Mouse (Mus musculus) forebrain, embryonic 16.5 days (tissue): ENCODE data around the gene Tctex1d1. TPM values are rescaled to one million over a fixed set of nuclear protein-coding genes. Genes with fewer than 3 reads are reported as not detected.
A peak's percentile ranks its signal among the peaks of the same experiment; 100 is the strongest.

ENCODE experiments used
- ATAC-seq: fragments of 200-750 bp; cut with Nextera tagmentation; 2 replicates; pipeline ENCODE4 v1.8.0; 2017; ENCODE audit warnings: mild to moderate bottlenecking, moderate library complexity
- H3K27ac ChIP-seq: fragments of 300-500 bp; sonication (generic); 2 replicates; pipeline ENCODE4 v1.5.1; 2014; ENCODE audit warnings: low read length, control low read depth
- H3K27me3 ChIP-seq: fragments of 300-500 bp; sonication (generic); replicated peaks from 2 replicates; pipeline ENCODE4 v1.6.1; 2014; ENCODE audit warnings: low read length; ENCODE audit not compliant: control insufficient read depth, insufficient read depth
- H3K36me3 ChIP-seq: fragments of 300-500 bp; sonication (generic); 2 replicates; pipeline ENCODE4 v1.6.1; 2014; ENCODE audit not compliant: control insufficient read depth, insufficient read depth
- H3K4me1 ChIP-seq: fragments of 300-500 bp; sonication (generic); replicated peaks from 2 replicates; pipeline ENCODE4 v1.6.1; 2014; ENCODE audit warnings: low read length; ENCODE audit not compliant: control insufficient read depth, insufficient read depth
- H3K4me2 ChIP-seq: fragments of 300-500 bp; sonication (generic); 2 replicates; pipeline ENCODE4 v1.6.1; 2014; ENCODE audit warnings: mild to moderate bottlenecking, low read length, control low read depth
- H3K4me3 ChIP-seq: fragments of 300-500 bp; sonication (generic); replicated peaks from 2 replicates; pipeline ENCODE4 v1.5.1; 2014; ENCODE audit warnings: mild to moderate bottlenecking, low read length, control low read depth
- H3K9ac ChIP-seq: fragments of 300-500 bp; sonication (generic); replicated peaks from 2 replicates; pipeline ENCODE4 v1.6.1; 2014; ENCODE audit warnings: low read depth, low read length, control low read depth
- H3K9me3 ChIP-seq: fragments of 300-500 bp; sonication (generic); 2 replicates; pipeline ENCODE4 v1.6.1; 2016; ENCODE audit warnings: low read length; ENCODE audit not compliant: control insufficient read depth
- WGBS: fragments of 180-500 bp; shearing (Covaris S2); extraction: QIAGEN DNeasy Blood & Tissue Kit; methylation state at CpG from one replicate; pipeline ENCODE4 v1.1.7; 2014; 5-methylcytosine and 5-hydroxymethylcytosine counted together
- polyA plus RNA-seq: library from polyadenylated mRNA; unstranded; fragments of >200 nt; fragmentation: Nextera tagmentation; extraction: Ambion mirVana; gene quantifications from 2 replicates; pipeline ENCODE4 v1.2.1, GENCODE M21; 2015

Gene Tctex1d1
- polyA plus RNA-seq, 1 experiment from 2014 or later = 0.53 TPM

- H3K4me1 ChIP-seq = no peaks in the 10 kb centered on the region
- H3K9ac ChIP-seq = no peak overlapping the region
- ATAC-seq = no peak
- no peaks in the 10 kb centered on the region for H3K9me3 ChIP-seq
- no peaks in the 10 kb centered on the region for H3K27me3 ChIP-seq
- H3K27ac ChIP-seq = no peak overlapping the region
- WGBS = 62% methylated on average over 3 of the region's 3 CpGs
- H3K36me3 ChIP-seq = no peaks in the 10 kb centered on the region
- no peak overlapping the region for H3K4me3 ChIP-seq
- no peak overlapping the region for H3K4me2 ChIP-seq
Measured at GRCm38 (mm10) chr4:102991685-102992084, 13.3 kb downstream of the Tctex1d1 start.

- 79% methylated on average over 4 of the region's 4 CpGs for WGBS
- peaks cover 3% of the 10 kb centered on the region for H3K4me1 ChIP-seq
- H3K4me3 ChIP-seq = no peak overlapping the region
- ATAC-seq = no peak
- no peaks in the 10 kb centered on the region for H3K9me3 ChIP-seq
- H3K27ac ChIP-seq = no peak overlapping the region
- H3K4me2 ChIP-seq = no peak overlapping the region
- H3K36me3 ChIP-seq = no peaks in the 10 kb centered on the region
- H3K9ac ChIP-seq = no peak overlapping the region
- no peaks in the 10 kb centered on the region for H3K27me3 ChIP-seq
Measured at GRCm38 (mm10) chr4:103004681-103005080, 26.3 kb downstream of the Tctex1d1 start.

- Histone ChIP-seq H3K4me2 (no peak overlapping the region), H3K9ac (no peak overlapping the region), H3K27me3 (no peaks in the 10 kb centered on the region), H3K9me3 (no peaks in the 10 kb centered on the region), H3K4me3 (no peak overlapping the region), H3K4me1 (peaks cover 3% of the 10 kb centered on the region), H3K36me3 (no peaks in the 10 kb centered on the region), H3K27ac (no peak overlapping the region)
- 74% methylated on average over 15 of the region's 15 CpGs for WGBS
- ATAC-seq = no peak
Measured at GRCm38 (mm10) chr4:103005190-103005945, 27.0 kb downstream of the Tctex1d1 start.

GRCm38 (mm10) chr4:103006266-103006665 is 27.9 kb downstream of the Tctex1d1 start:
- ATAC-seq = no peak
- Histone ChIP-seq H3K36me3 (no peaks in the 10 kb centered on the region), H3K4me1 (peaks cover 3% of the 10 kb centered on the region), H3K9me3 (no peaks in the 10 kb centered on the region), H3K27ac (no peak overlapping the region), H3K27me3 (no peaks in the 10 kb centered on the region), H3K4me2 (no peak overlapping the region), H3K4me3 (no peak overlapping the region), H3K9ac (no peak overlapping the region)
- WGBS = 73% methylated on average over 5 of the region's 5 CpGs

- peak; percentile 61 for ATAC-seq
- Histone ChIP-seq H3K4me2 (no peak overlapping the region), H3K36me3 (no peaks in the 10 kb centered on the region), H3K4me1 (peaks cover 8% of the 10 kb centered on the region), H3K27me3 (no peaks in the 10 kb centered on the region), H3K9ac (no peak overlapping the region), H3K27ac (no peak overlapping the region), H3K9me3 (no peaks in the 10 kb centered on the region), H3K4me3 (no peak overlapping the region)
- 5% methylated on average over 4 of the region's 4 CpGs for WGBS
Measured at GRCm38 (mm10) chr4:103006943-103007418, 28.6 kb downstream of the Tctex1d1 start.

GRCm38 (mm10) chr4:103010734-103011133 is 32.3 kb downstream of the Tctex1d1 start:
- Histone ChIP-seq H3K36me3 (no peaks in the 10 kb centered on the region), H3K4me2 (no peak overlapping the region), H3K4me3 (no peak overlapping the region), H3K9me3 (no peaks in the 10 kb centered on the region), H3K4me1 (peaks cover 10% of the 10 kb centered on the region), H3K27me3 (no peaks in the 10 kb centered on the region), H3K27ac (no peak overlapping the region), H3K9ac (no peak overlapping the region)
- ATAC-seq = no peak
- WGBS = 95% methylated on average over 4 of the region's 4 CpGs

GRCm38 (mm10) chr4:103011823-103012222 is 33.4 kb downstream of the Tctex1d1 start:
- Histone ChIP-seq H3K4me3 (no peak overlapping the region), H3K4me1 (peaks cover 10% of the 10 kb centered on the region), H3K27me3 (no peaks in the 10 kb centered on the region), H3K27ac (peak overlapping the region; percentile 44), H3K9me3 (no peaks in the 10 kb centered on the region), H3K9ac (no peak overlapping the region; the same call in 1 of the 2 replicates), H3K4me2 (peak overlapping the region; percentile 4; the same call in 1 of the 2 replicates), H3K36me3 (no peaks in the 10 kb centered on the region)
- peak; percentile 78 for ATAC-seq
- 31% methylated on average over 7 of the region's 7 CpGs for WGBS

- Histone ChIP-seq H3K27me3 (no peaks in the 10 kb centered on the region), H3K4me3 (no peak overlapping the region), H3K27ac (no peak overlapping the region), H3K4me1 (peaks cover 7% of the 10 kb centered on the region), H3K36me3 (no peaks in the 10 kb centered on the region), H3K9ac (no peak overlapping the region), H3K9me3 (no peaks in the 10 kb centered on the region), H3K4me2 (no peak overlapping the region)
- 7% methylated on average over 4 of the region's 4 CpGs for WGBS
- no peak for ATAC-seq
Measured at GRCm38 (mm10) chr4:103013490-103013889, 35.1 kb downstream of the Tctex1d1 start.

- Histone ChIP-seq H3K4me3 (no peak within 1 kb of the TSS), H3K9me3 (no peaks in the 10 kb centered on the region), H3K4me2 (no peak within 1 kb of the TSS), H3K4me1 (no peaks in the 10 kb centered on the region), H3K27ac (no peak within 1 kb of the TSS), H3K9ac (no peak within 1 kb of the TSS), H3K36me3 (no peaks in the 10 kb centered on the region), H3K27me3 (no peaks in the 10 kb centered on the region)
- no peak for ATAC-seq
- WGBS = 94% methylated on average over 4 of the region's 4 CpGs
Measured at GRCm38 (mm10) chr4:103026621-103027020, 48.2 kb downstream of the Tctex1d1 start, which contains the start of gene Insl5. Gene Insl5 (minus strand): TSS chr4:103026842.
